In the genomic region with DNA sequence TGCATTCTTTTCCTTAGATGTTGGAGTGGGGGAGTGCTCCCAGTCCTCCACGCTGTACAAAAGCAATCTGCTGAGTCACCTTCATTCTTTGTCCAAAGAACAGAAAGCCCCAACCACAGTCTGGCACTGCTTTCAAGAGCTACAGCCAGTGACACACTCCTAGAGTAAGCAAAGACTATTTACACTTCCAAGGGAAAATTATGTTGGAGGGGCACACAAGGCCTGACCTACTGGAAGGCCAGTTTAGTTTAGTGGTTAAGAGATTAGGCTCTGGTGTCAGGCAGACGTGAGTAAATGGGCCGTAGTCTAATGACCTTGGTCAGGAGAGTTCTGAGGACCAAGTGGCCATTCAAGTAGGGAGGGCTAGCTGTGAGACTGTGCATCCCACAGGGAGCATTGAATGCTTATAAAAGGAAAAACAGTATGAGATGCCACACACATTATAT, we compare ENCODE assay signal across 8 mouse cellular contexts. TPM values are rescaled to one million over a fixed set of nuclear protein-coding genes. Genes with fewer than 3 reads are reported as not detected.
DNase-seq lines count a peak whose midpoint lies in the region.

No protein-coding gene starts in this region.

- DNase-seq in lung, adult 18-20 months: peak; percentile 63 to 80
- DNase-seq in lung, postnatal 14 days: no peak
- peak; percentile 24 for DNase-seq in adrenal gland, postnatal 14 days
- DNase-seq in kidney, adult 8-10 months: peak; percentile 28 to 30
- DNase-seq in skeletal muscle tissue, adult 2 months (ENCODE audit: low read depth, low spot score): peak; percentile 52
- DNase-seq in gastrocnemius, adult 8-10 months (ENCODE audit: low spot score in 2 of 2): no peak
- no peak for DNase-seq in cerebellum, adult 9-10 months
- no peak for DNase-seq in layer of hippocampus, postnatal 14 days (ENCODE audit: low spot score in 2 of 2)

RNA-seq across cellular contexts. Expression of a gene that starts 31.3 kb away (rescaled TPM):
- total RNA-seq in adrenal gland, postnatal 14 days (2021): 21.2 and 33.9 TPM in 2 replicates
- total RNA-seq in gastrocnemius, adult 8-10 months (2022): under 1 TPM; 0.19 to 0.72 (median 0.54) TPM
- 1 to 10 TPM; 4.7 to 6.1 TPM for total RNA-seq in layer of hippocampus, postnatal 14 days (2021)

Comparison
In these comparisons a context has a peak if more than half of its experiments do, and no peak if none do; other contexts are left out.
1. DNase-seq: peak in lung, adult 18-20 months (2 of 2), adrenal gland, postnatal 14 days (single experiment), kidney, adult 8-10 months (2 of 2) and skeletal muscle tissue, adult 2 months (single experiment); none in lung, postnatal 14 days (single experiment), gastrocnemius, adult 8-10 months (0 of 2), cerebellum, adult 9-10 months (single experiment) and layer of hippocampus, postnatal 14 days (0 of 2).